Mouse (Mus musculus): ENCODE data around the gene 2010003K11Rik.

The 2010003K11Rik gene

GRCm38 (mm10) chr19:4498062-4498933 is at the start of gene 2010003K11Rik:
TSS of gene 2010003K11Rik (minus strand) at chr19:4498583.
- DNase-seq (ENCODE audit: low read depth): no peak

GRCm38 (mm10) chr19:4547801-4548200 is 49.4 kb upstream of the 2010003K11Rik start:
- no peak for DNase-seq (ENCODE audit: low read depth)

- DNase-seq (ENCODE audit: low read depth): no peak
These were observed 47.5 kb upstream of the 2010003K11Rik start for GRCm38 (mm10) chr19:4545841-4546240.

GRCm38 (mm10) chr19:4545091-4545490 is 46.7 kb upstream of the 2010003K11Rik start:
- DNase-seq (ENCODE audit: low read depth): no peak

- no peak for DNase-seq (ENCODE audit: low read depth)
These were observed 43.7 kb upstream of the 2010003K11Rik start for GRCm38 (mm10) chr19:4542081-4542480.

- no peak for DNase-seq (ENCODE audit: low read depth)
These were observed 42.6 kb upstream of the 2010003K11Rik start for GRCm38 (mm10) chr19:4540992-4541391.

- no peak for DNase-seq (ENCODE audit: low read depth)
These were observed 41.9 kb upstream of the 2010003K11Rik start for GRCm38 (mm10) chr19:4540263-4540662.

- no peak for DNase-seq (ENCODE audit: low read depth)
These were observed 38.2 kb upstream of the 2010003K11Rik start for GRCm38 (mm10) chr19:4536606-4537005.

GRCm38 (mm10) chr19:4535922-4536321 is 37.5 kb upstream of the 2010003K11Rik start:
- DNase-seq (ENCODE audit: low read depth): no peak

GRCm38 (mm10) chr19:4534646-4535045 is 36.3 kb upstream of the 2010003K11Rik start:
- no peak for DNase-seq (ENCODE audit: low read depth)

- DNase-seq (ENCODE audit: low read depth): no peak
These were observed 23.2 kb upstream of the 2010003K11Rik start for GRCm38 (mm10) chr19:4521426-4522050.

- no peak for DNase-seq (ENCODE audit: low read depth)
These were observed 19.1 kb upstream of the 2010003K11Rik start for GRCm38 (mm10) chr19:4517483-4517882.

GRCm38 (mm10) chr19:4516288-4516687 is 17.9 kb upstream of the 2010003K11Rik start:
- no peak for DNase-seq (ENCODE audit: low read depth)

GRCm38 (mm10) chr19:4515746-4516145 is 17.4 kb upstream of the 2010003K11Rik start:
- DNase-seq (ENCODE audit: low read depth): no peak

- no peak for DNase-seq (ENCODE audit: low read depth)
These were observed 15.0 kb upstream of the 2010003K11Rik start for GRCm38 (mm10) chr19:4513236-4513858.

- no peak for DNase-seq (ENCODE audit: low read depth)
These were observed 12.9 kb upstream of the 2010003K11Rik start for GRCm38 (mm10) chr19:4511116-4511841.

GRCm38 (mm10) chr19:4509986-4510963 is 11.9 kb upstream of the 2010003K11Rik start, which contains the start of gene Pcx:
TSS of gene Pcx (plus strand) at chr19:4510472.
- DNase-seq (ENCODE audit: low read depth): peak; percentile 100

GRCm38 (mm10) chr19:4507746-4508145 is 9.4 kb upstream of the 2010003K11Rik start:
- DNase-seq (ENCODE audit: low read depth): no peak

- DNase-seq (ENCODE audit: low read depth): no peak
These were observed 6.4 kb upstream of the 2010003K11Rik start for GRCm38 (mm10) chr19:4504830-4505229.

GRCm38 (mm10) chr19:4502701-4503100 is 4.3 kb upstream of the 2010003K11Rik start:
- DNase-seq (ENCODE audit: low read depth): no peak
